Mouse (Mus musculus): Measurements from ENCODE around the gene Rsrc1. TPM values are rescaled to one million over a fixed set of nuclear protein-coding genes. Genes with fewer than 3 reads are reported as not detected.
A peak's percentile ranks its signal among the peaks of the same experiment; 100 is the strongest.
"Not testable (repeated sequence)": the region's sequence is repeated elsewhere in the genome, so short reads cannot be mapped to it uniquely, and the experiment has no call there.

The Rsrc1 gene
- total RNA-seq, 1 experiment from 2014 or later, result 42.1 TPM

- ATAC-seq (replicated peaks in 1 of 2; ENCODE audit: insufficient read depth in 1 of 2, low FRiP score in 2 of 2, low TSS enrichment in 1 of 2, low read depth in 1 of 2, poor library complexity in 2 of 2, severe bottlenecking in 2 of 2), result no peak
Observed at GRCm38 (mm10) chr3:67135749-67136375, 154.7 kb downstream of the Rsrc1 start.

- peak in 1 of 2 experiments; percentile 29; a peak in 1 of 4 replicates for ATAC-seq (replicated peaks in 1 of 2; ENCODE audit: insufficient read depth in 1 of 2, low FRiP score in 2 of 2, low TSS enrichment in 1 of 2, low read depth in 1 of 2, poor library complexity in 2 of 2, severe bottlenecking in 2 of 2)
Observed at GRCm38 (mm10) chr3:67144952-67145351, 163.8 kb downstream of the Rsrc1 start.

DNA sequence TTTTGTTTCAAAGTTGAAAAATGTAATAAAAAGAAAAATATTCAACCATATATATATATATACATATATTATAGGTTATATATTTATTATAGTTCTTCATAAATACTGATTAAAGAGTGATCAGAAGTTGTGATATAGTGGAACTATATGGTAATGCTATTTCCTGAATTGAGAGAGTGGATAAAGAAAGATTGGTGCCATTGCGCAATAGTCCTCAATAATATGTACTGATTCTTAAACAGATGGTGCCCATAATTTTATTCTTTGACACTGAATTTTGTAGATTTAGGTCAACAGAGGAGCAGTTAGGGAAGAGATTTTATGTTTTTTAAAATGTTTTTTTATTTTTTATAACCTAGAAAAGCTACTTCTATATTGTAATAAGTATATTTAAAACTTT is 165.1 kb downstream of the Rsrc1 start:
- ATAC-seq (replicated peaks in 1 of 2; ENCODE audit: insufficient read depth in 1 of 2, low FRiP score in 2 of 2, low TSS enrichment in 1 of 2, low read depth in 1 of 2, poor library complexity in 2 of 2, severe bottlenecking in 2 of 2), result no peak

- ATAC-seq (replicated peaks in 1 of 2; ENCODE audit: insufficient read depth in 1 of 2, low FRiP score in 2 of 2, low TSS enrichment in 1 of 2, low read depth in 1 of 2, poor library complexity in 2 of 2, severe bottlenecking in 2 of 2), result no peak
Observed at GRCm38 (mm10) chr3:67147246-67147645, 166.1 kb downstream of the Rsrc1 start.

GRCm38 (mm10) chr3:67197179-67197578 is 216.0 kb downstream of the Rsrc1 start:
- ATAC-seq (replicated peaks in 1 of 2; ENCODE audit: insufficient read depth in 1 of 2, low FRiP score in 2 of 2, low TSS enrichment in 1 of 2, low read depth in 1 of 2, poor library complexity in 2 of 2, severe bottlenecking in 2 of 2), result no peak

GRCm38 (mm10) chr3:67213047-67213457 is 231.9 kb downstream of the Rsrc1 start:
- ATAC-seq (replicated peaks in 1 of 2; ENCODE audit: insufficient read depth in 1 of 2, low FRiP score in 2 of 2, low TSS enrichment in 1 of 2, low read depth in 1 of 2, poor library complexity in 2 of 2, severe bottlenecking in 2 of 2), result no peak

DNA sequence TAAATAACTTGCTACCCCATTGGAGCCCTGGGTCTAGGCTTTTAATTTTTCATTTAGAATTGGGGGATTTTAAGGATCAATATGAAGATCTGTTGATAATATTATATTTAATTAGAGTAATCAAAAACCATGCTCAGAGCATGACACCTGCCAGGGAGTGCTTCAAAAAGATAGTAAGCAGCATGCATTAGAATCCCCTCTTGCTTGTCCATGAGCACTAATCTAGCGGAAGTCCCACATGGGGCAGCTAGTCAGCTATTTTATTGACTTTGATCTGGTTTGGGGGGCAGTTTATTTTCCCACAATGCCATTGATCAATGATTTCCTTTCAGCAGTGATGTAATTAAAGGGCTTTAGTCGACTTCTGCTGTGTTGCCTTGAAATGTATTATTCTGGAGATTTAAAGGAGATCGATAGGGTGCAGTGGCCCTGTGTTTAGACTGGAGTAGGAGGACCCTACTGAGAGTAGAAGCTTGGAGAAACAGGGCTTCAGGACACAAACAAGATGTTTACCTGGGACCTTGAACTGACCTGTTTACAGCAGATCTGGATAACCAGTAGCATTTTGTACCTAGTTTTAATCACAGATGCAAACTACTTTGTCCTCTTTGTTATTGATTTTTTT is 251.5 kb downstream of the Rsrc1 start:
- ATAC-seq (replicated peaks in 1 of 2; ENCODE audit: insufficient read depth in 1 of 2, low FRiP score in 2 of 2, low TSS enrichment in 1 of 2, low read depth in 1 of 2, poor library complexity in 2 of 2, severe bottlenecking in 2 of 2), result no peak

- ATAC-seq (replicated peaks in 1 of 2; ENCODE audit: insufficient read depth in 1 of 2, low FRiP score in 2 of 2, low TSS enrichment in 1 of 2, low read depth in 1 of 2, poor library complexity in 2 of 2, severe bottlenecking in 2 of 2), result not testable (repeated sequence)
Observed at GRCm38 (mm10) chr3:67242451-67242850, 261.3 kb downstream of the Rsrc1 start.

DNA sequence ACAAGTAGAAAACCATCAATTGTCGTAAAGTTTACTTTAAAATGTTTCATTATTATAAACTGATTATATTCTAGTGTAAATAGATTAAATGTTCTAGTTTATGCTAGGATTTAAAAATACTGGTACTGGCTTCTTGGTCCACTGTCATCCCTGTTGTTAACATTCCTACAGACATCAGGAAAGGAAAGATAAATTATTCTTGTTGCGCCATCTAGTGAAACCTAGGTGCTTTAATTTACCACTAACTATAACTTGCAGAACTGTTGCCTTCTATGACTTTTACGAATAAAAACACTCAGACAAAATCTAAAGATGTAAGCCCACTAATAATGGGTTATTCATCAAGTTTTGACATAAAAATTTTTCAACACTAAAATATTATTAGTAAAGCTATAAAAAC is 286.3 kb downstream of the Rsrc1 start:
- no peak for ATAC-seq (replicated peaks in 1 of 2; ENCODE audit: insufficient read depth in 1 of 2, low FRiP score in 2 of 2, low TSS enrichment in 1 of 2, low read depth in 1 of 2, poor library complexity in 2 of 2, severe bottlenecking in 2 of 2)

DNA sequence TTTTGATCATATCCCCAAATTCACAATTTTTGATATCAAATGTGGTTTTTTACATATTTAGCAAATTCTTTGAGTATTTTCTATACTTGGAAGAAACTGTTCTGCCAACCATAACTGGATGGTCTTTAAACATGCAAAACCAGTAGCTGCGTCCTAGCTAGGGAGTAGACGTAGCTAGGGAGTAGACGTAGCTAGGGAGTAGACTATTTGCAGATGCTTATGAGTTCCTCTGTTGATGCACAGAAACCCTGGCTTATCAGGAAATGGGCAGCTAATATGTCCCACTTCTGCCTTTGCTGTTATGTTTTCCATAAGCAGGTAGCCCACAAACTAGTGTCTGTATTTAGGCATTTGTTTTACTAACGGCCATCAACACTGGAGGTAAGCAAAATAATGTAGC is 298.6 kb downstream of the Rsrc1 start:
- no peak for ATAC-seq (replicated peaks in 1 of 2; ENCODE audit: insufficient read depth in 1 of 2, low FRiP score in 2 of 2, low TSS enrichment in 1 of 2, low read depth in 1 of 2, poor library complexity in 2 of 2, severe bottlenecking in 2 of 2)

GRCm38 (mm10) chr3:67280247-67280646 is 299.1 kb downstream of the Rsrc1 start:
- no peak for ATAC-seq (replicated peaks in 1 of 2; ENCODE audit: insufficient read depth in 1 of 2, low FRiP score in 2 of 2, low TSS enrichment in 1 of 2, low read depth in 1 of 2, poor library complexity in 2 of 2, severe bottlenecking in 2 of 2)

DNA sequence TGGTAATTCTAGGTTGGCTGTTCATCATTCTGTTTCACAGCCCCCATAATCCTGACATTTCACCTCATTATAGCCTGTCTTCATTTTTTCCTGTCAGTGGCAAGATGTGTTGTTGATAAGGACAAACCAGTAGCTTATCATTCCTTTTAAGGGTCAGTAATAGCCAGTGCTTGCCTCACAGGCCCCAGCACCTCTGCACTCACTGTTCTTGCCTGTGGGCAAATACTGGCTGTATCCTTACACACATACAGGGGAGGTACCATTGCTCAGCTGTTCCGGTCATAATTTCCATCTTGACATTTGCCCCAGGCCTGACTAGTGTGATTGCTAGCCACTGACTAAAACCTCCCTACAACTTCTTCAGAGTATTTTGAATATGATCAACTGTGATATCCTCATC is 302.8 kb downstream of the Rsrc1 start:
- ATAC-seq (replicated peaks in 1 of 2; ENCODE audit: insufficient read depth in 1 of 2, low FRiP score in 2 of 2, low TSS enrichment in 1 of 2, low read depth in 1 of 2, poor library complexity in 2 of 2, severe bottlenecking in 2 of 2), result no peak

DNA sequence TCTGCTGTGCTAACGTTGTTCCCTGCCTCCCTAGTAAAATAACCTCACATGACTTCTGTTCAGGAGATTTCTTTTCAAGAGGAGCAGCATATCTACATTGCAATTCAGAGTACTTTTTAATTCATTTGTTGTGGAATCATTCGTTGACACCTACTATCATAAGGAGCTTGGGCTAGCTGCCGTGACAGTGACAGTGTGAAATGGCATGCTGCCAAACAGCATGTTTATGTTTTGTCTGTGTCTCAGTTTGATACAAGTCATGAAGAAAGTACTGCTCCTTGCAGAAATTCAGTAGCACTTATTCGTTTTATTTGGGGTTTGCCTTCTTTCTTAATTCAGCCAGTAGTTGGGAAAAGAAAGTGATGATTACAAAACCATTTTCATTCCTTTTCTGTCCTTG is 303.7 kb downstream of the Rsrc1 start:
- ATAC-seq (replicated peaks in 1 of 2; ENCODE audit: insufficient read depth in 1 of 2, low FRiP score in 2 of 2, low TSS enrichment in 1 of 2, low read depth in 1 of 2, poor library complexity in 2 of 2, severe bottlenecking in 2 of 2), result no peak

- no peak for ATAC-seq (replicated peaks in 1 of 2; ENCODE audit: insufficient read depth in 1 of 2, low FRiP score in 2 of 2, low TSS enrichment in 1 of 2, low read depth in 1 of 2, poor library complexity in 2 of 2, severe bottlenecking in 2 of 2)
Observed at GRCm38 (mm10) chr3:67288664-67289063, 307.5 kb downstream of the Rsrc1 start.

GRCm38 (mm10) chr3:67289482-67289881 is 308.3 kb downstream of the Rsrc1 start:
- ATAC-seq (replicated peaks in 1 of 2; ENCODE audit: insufficient read depth in 1 of 2, low FRiP score in 2 of 2, low TSS enrichment in 1 of 2, low read depth in 1 of 2, poor library complexity in 2 of 2, severe bottlenecking in 2 of 2), result no peak

DNA sequence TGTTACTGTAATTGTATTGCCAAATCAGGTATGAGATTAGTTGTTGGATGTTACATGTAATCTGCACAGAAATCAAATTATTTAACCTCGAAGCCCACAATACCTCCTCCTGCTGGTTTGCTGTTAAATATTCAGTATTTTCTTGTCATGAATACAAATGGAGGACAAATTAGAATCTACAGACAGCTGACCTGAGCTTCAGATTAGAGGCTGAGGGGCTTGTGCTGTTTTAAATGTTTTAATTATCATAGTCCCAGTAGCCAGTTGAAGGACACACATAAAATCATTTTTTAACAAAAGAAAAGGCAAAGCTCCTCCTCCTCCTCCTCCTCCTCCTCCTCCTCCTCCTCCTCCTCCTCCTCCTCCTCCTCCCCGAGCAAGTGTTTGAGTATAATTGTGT is 327.5 kb downstream of the Rsrc1 start:
- ATAC-seq (replicated peaks in 1 of 2; ENCODE audit: insufficient read depth in 1 of 2, low FRiP score in 2 of 2, low TSS enrichment in 1 of 2, low read depth in 1 of 2, poor library complexity in 2 of 2, severe bottlenecking in 2 of 2), result no peak

- no peak for ATAC-seq (replicated peaks in 1 of 2; ENCODE audit: insufficient read depth in 1 of 2, low FRiP score in 2 of 2, low TSS enrichment in 1 of 2, low read depth in 1 of 2, poor library complexity in 2 of 2, severe bottlenecking in 2 of 2)
Observed at GRCm38 (mm10) chr3:67309644-67310311, 328.6 kb downstream of the Rsrc1 start.

- ATAC-seq (replicated peaks in 1 of 2; ENCODE audit: insufficient read depth in 1 of 2, low FRiP score in 2 of 2, low TSS enrichment in 1 of 2, low read depth in 1 of 2, poor library complexity in 2 of 2, severe bottlenecking in 2 of 2), result no peak
Observed at GRCm38 (mm10) chr3:67311436-67311835, 330.2 kb downstream of the Rsrc1 start.

DNA sequence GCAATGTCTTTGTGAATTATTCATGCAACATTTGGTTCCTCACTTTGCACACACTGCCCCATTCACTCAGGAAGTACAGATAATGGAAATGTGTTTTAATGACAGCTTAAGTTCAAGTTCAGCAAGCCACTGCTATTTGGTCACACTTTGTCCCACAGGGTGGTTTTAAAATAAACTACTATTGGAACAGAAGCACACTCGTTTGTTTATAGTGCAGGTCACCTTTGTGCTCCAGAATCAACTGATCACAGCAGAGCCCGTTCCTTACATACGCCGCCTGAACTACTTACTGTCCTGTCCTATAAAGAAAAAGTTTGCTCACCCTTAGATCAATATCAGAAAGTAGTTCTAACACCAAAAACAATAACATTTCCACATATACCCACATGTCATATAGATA is 341.2 kb downstream of the Rsrc1 start:
- no peak for ATAC-seq (replicated peaks in 1 of 2; ENCODE audit: insufficient read depth in 1 of 2, low FRiP score in 2 of 2, low TSS enrichment in 1 of 2, low read depth in 1 of 2, poor library complexity in 2 of 2, severe bottlenecking in 2 of 2)
